Mouse (Mus musculus) urinary bladder, postnatal 4 days (tissue): Measurements from ENCODE around the gene Nkx2-4.

Source experiments
- DNase-seq, 2 experiments: peaks; one replicate each; pipeline ENCODE4 v3.0.0; 2021 to 2022; ENCODE audit warnings: low spot score in 2 of 2

The Nkx2-4 gene

DNA sequence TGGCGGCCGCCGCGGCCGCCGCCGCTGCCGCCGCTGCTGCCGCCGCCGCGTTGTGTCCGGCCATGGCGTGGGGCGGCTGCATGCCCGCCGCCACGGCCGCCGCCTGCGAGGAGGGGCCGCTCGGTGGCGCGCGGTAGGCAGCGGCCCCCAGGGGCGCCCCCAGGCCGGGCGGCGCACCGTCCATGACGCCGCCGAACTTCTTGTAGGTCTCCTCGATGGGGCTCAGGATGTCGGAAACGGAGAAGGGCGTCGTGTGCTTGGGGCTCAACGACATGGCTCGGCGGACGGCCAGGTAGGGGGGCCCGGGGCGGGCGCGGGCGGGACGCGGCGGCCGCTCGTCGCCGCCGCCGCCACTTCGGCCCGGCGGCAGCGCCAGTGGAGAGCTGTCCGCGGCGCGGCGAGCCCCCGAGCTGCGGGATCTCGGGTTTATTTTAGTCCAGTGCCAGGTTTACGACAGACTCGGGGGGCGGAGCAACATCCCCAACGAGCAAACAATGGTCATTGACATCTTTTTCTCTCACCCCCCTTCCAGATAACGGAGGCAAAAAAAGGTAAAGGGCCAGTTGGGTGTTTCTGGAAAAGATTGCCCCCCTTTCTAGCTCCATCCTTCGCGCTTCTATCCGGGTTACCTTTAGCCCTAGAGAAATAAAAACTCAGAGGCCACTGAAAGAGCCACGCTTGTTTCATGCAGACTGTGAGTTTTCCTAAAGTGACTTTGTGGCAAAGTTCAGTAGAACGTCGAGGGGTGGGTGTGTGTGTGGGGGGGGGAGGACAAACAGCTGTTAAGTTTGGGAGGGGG lies at the start of gene Nkx2-4:
Nkx2-4 (minus strand) TSS at position 374 of the 799 bp plus-strand sequence.
- DNase-seq: no peak

DNA sequence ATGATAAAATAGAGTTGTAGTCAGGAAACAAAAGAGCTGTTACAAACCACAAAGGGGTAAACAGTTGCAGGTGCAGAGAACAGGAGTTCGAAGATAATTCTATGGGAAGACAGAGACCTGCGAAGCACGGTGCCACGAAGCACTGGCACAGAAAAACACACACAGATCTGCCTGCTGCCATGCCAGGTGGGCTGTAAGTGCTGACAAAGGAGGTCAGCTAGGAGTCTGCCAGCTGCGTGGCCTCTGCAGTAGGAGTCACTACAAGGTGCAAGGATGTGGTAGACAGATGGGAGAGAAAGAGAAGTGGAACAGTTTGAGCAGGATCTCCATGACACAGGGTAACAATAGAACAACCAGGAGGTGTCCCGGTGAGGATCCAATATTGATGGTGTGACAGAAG lies 42.1 kb upstream of the Nkx2-4 start:
- DNase-seq: no peak

DNA sequence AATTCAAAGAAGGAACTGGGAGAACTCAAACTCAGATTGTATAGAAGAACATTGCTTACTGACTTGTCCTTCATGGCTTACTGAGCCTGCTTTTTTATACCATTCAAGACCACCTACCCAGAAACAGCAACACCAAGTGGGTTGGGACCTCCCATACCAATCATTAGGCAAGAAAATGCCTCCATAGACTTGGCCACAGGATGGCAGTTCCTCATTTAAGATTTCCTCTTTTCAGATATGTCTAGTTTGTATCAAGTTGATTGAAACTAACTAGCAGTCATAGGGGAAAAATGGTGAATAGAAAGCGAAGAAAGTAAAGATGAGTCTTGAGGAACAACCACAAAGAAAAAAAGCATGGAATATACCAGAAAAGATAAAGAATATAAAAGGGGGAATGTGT lies 34.5 kb upstream of the Nkx2-4 start:
- no peak for DNase-seq

DNA sequence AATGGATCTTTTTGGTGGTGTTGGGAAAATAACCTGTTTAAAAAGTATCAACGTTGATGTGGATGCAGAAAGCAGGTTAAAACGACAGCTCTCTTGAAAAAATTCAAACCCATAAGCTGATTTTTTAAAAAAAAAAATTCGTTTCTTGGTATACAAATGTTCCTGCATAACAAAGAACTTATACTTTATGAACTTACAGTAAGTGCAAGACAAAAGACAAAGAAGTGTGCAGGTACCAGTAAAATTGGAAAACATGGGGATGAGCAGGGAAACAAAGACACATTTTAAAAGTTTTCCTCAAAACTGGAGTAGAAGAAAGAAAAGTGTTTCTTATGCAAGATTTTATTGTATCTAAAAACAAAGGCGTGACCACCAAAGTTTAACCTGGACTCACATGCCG lies 1.2 kb upstream of the Nkx2-4 start:
- no peak for DNase-seq

- DNase-seq: no peak
Observed at GRCm38 (mm10) chr2:147085937-147086336, 692 bp upstream of the Nkx2-4 start.

- DNase-seq: no peak
Observed at GRCm38 (mm10) chr2:147084366-147085071, 726 bp downstream of the Nkx2-4 start.

DNA sequence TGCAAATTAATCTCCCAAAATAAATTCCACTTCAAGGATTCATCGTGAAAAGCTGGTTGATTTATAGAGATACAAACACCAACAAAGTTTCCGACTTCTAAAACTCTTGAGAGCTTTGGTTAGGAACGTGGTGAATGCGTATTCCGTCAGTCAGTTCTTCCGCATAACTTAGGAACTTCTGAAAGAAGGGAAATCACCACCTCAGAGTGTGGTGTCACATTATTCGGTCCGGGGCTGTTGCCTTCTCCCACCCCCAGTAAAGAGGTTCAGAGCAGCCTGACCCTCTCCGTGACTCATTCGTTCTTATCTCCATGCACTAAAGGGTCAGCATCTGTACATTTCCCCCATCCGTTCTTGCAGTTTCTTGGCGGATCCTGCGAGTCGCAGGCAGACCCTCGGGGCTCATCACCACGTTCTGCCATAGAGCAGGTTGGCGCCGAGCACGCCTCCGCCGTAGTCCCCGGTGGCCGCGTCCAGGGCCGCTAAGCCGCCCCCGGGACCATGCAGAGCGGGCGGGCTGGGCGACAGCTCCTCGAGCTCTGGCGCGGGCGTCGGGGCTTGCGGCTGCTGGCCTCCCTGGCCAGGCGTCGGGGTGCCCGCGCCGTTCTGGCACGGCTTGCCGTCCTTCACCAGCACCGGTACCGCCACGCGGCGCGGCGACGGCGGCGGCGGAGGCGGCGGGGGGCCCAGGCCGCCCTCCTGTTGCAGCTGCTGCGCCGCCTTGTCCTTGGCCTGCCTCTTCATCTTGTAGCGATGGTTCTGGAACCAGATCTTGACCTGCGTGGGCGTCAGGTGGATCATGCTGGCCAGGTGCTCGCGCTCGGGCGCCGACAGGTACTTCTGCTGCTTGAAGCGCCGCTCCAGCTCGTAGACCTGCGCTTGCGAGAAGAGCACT lies 1.5 kb downstream of the Nkx2-4 start:
- peak in 1 of 2 experiments; percentile 20 for DNase-seq

DNA sequence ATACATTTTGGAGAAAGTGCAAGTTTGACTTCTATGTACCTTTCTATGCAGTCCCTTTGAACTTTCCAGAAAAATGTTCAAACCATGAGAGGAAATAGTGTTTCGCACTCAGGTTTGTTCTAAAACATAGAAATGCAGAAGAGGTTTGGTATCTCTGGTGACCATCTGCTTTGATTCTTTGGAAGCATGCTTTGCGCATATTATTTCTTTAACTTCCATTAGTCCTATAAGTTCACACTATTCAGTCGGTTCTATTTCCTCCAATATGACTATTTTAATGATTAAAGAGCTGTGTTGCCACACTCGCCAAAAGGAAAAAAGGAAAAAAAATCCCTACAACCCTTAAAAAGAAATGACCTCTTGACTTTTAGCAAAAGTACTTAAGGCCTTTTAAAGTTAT lies 2.9 kb downstream of the Nkx2-4 start:
- DNase-seq: no peak

DNA sequence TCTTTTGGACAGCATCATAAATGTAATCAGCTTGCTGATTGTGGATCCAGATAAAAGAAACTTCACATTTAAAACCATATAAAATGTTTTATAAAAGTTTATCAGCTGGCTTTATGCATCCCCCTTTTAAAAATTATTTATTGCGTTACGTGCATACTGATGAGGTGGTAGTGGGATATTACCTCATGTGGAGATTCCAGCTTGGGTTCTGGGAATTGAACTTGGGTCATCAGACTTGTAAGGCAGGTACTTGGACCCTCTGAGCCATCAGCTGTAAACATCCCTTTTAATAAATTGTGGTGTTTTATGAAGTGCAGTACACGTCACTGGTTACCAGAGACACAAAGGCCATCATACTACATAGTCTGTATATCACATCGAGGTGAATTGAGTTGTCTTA lies 10.8 kb downstream of the Nkx2-4 start:
- DNase-seq: no peak

DNA sequence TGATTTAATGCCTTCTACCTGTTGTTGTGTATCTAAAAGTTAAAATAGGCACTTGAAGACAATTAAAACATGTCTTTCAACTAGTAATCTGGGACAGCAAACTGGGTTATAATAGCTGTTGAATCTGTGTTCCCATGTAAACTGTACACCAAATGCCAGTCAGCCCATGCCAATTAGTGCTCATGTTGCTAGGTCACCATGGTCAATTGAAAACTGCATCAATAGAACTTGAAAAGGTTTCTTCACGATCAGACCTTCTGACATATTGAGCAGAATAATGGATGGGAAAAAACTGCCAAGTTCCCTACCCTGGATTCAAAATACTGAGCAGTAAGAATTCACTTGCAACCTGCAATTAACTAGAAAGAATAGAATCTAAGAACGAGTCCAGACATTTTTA lies 11.3 kb downstream of the Nkx2-4 start:
- no peak for DNase-seq

GRCm38 (mm10) chr2:147070305-147070704 lies 14.9 kb downstream of the Nkx2-4 start:
- DNase-seq: no peak

DNA sequence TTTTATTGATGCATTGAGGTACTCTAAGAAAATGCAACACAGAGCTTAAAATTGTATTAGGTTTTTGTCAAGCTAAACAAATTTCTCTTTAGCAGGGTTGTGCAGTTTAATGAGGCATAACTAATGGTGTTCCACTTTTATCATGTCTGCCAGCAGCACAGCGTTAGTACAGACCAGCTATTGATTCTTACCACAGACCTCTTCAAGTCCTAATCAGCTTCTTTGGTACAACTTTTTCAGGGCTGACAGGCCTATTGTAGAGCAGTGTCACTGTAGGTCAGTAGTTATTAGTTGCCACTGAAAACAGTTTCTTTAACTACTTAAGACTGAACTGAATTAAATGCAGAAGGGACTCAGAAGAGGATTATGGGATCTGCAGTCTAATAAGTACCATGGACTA lies 16.2 kb downstream of the Nkx2-4 start:
- no peak for DNase-seq

DNA sequence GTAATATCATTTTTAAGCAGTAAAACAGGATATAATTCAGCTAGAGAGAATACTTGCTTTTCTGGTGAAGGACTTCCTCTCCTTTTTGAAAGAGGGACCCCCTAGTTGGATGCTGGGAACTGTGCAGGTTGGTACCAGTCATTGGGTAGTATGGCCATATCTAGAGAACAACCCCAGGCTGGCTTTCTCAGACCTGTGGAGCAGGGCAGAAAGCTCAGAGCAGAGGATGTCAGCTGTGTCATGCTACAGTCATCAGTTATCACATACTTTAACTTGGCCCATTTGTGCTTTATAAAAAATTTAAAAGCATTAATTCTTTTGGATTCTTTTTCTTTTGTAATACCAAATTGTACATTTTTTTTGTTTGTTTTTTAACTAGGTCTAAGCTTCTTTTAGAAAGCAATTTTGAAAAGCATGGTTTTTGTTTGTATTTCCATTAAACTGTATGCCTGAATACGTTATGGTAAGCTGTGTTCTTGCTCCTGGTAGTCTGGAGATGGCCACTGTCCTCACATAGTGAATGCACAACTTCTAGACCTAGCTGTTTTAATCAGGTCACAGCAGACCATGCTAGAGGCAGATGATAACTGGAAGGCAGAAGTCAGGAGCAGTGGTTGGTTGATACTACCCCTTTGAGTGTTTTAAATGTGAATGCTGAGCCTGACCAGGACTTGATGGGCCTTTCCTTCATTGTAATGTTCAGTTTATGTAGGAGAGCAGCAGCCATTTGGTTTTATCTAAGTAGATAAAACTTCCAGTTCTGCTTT lies 17.6 kb downstream of the Nkx2-4 start:
- no peak for DNase-seq

DNA sequence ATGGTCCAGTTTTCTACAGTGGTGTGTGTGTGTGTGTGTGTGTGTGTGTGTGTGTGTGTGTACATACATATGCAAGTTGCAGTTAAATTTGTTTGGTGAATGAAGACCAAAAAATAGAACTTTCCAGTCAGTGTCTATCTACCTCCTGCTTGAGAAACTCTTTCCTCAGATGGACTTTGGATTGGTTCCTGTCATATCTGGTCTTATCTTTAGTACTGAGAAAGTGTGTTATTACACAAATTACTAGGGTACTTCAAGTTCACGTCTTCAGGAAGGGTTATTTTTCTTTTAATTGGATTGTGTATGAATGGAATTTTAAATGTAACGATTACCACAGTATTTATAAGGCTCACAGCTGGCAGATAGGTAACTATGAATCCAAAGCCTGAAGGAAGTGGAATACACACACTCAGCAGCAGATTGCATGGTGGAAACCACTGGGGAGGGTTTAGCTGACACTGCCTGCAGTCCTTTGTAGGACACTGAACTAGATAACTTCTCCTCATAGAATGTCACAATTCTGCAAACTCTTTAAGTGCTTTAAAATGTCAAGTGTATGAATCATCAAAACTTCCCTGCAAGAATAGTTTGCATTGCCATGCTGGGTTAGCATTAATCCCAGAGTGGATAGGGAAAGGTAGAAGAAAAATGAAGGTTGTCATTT lies 31.9 kb downstream of the Nkx2-4 start:
- no peak for DNase-seq

DNA sequence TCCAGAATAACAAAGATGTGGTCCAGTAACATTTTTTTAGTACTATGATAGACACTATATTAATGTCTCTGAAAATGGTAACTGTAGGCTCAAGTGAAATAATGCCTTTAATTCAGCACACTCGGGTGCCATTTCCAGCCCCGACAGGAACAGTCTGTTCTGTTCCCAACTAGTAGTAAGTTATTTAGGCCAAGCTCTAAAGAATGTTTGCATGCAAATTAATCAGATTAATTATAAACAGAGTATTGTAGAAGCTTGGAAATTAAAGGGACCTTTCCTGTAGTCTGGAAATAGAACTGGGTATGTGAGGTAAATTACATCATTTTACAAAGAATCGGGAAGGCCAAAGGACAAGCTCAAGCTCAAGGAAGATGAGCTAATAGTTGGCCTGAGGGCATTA lies 38.2 kb downstream of the Nkx2-4 start:
- DNase-seq: no peak

- no peak for DNase-seq
Observed at GRCm38 (mm10) chr2:147035864-147036263, 49.4 kb downstream of the Nkx2-4 start.
